Mouse (Mus musculus) ES-Bruce4 (cell line): ENCODE data around the gene Ly75. TPM values are rescaled to one million over a fixed set of nuclear protein-coding genes. Genes with fewer than 3 reads are reported as not detected.

Experiments
- H3K27ac ChIP-seq: 2 replicates; pipeline ENCODE4 v1.5.1; 2012; ENCODE audit warnings: low read length, inconsistent platforms; ENCODE audit not compliant: insufficient read depth
- H3K27me3 ChIP-seq: 2 replicates; pipeline ENCODE4 v1.6.1; 2012; ENCODE audit warnings: mild to moderate bottlenecking, low read length, inconsistent platforms; ENCODE audit not compliant: control insufficient read depth, poor library complexity, insufficient read depth, severe bottlenecking
- H3K36me3 ChIP-seq: 2 replicates; pipeline ENCODE4 v1.6.1; 2012; ENCODE audit warnings: inconsistent platforms, mild to moderate bottlenecking, low read length, moderate library complexity; ENCODE audit not compliant: control insufficient read depth, poor library complexity, insufficient read depth, severe bottlenecking
- H3K4me1 ChIP-seq: one replicate; pipeline ENCODE4 v1.8.1; 2011; ENCODE audit warnings: low read length; ENCODE audit not compliant: control insufficient read depth, insufficient read depth
- H3K4me3 ChIP-seq: 2 replicates; pipeline ENCODE4 v1.5.1; 2011; ENCODE audit warnings: low read depth, mild to moderate bottlenecking, low read length
- H3K9ac ChIP-seq: 2 replicates; pipeline ENCODE4 v1.6.1; 2012; ENCODE audit warnings: low read depth, mild to moderate bottlenecking, inconsistent platforms; ENCODE audit not compliant: poor library complexity, severe bottlenecking
- H3K9me3 ChIP-seq: replicated peaks from 2 replicates; pipeline ENCODE4 v1.6.1; 2012; ENCODE audit warnings: mild to moderate bottlenecking, low read length, inconsistent platforms; ENCODE audit not compliant: control insufficient read depth, poor library complexity, insufficient read depth, severe bottlenecking
- CTCF ChIP-seq: IDR thresholded peaks from one replicate; pipeline ENCODE4 v1.8.1; 2011; ENCODE audit warnings: low read depth, low read length
- EP300 ChIP-seq: IDR thresholded peaks from 2 replicates; pipeline ENCODE4 v1.6.1; 2011; ENCODE audit warnings: low read depth, low read length; ENCODE audit not compliant: insufficient read depth
- POLR2A ChIP-seq: IDR thresholded peaks from one replicate; pipeline ENCODE4 v1.8.1; 2011; ENCODE audit warnings: low read length; ENCODE audit not compliant: insufficient read depth
- polyA plus RNA-seq: library from polyadenylated mRNA; stranded (reverse); fragments of >200 nt; gene quantifications from 2 replicates; pipeline ENCODE4 v1.2.4, GENCODE M21; 2011; ENCODE audit warnings: low read depth; ENCODE audit not compliant: missing spikeins, insufficient read depth, insufficient read length

The Ly75 gene
- polyA plus RNA-seq, 1 experiment = 10.0 TPM

- Histone ChIP-seq H3K27me3 (no peaks in the 10 kb centered on the region), H3K4me1 (no peaks in the 10 kb centered on the region), H3K9ac (no peak overlapping the region), H3K4me3 (no peak overlapping the region), H3K27ac (no peak overlapping the region), H3K9me3 (no peaks in the 10 kb centered on the region), H3K36me3 (no peaks in the 10 kb centered on the region)
- TF ChIP-seq POLR2A (no peak), CTCF (no peak)
Observed at GRCm38 (mm10) chr2:60401694-60402093, 18.6 kb upstream of the Ly75 start.

- Histone ChIP-seq H3K27me3 (no peaks in the 10 kb centered on the region), H3K9me3 (no peaks in the 10 kb centered on the region), H3K27ac (no peak overlapping the region), H3K4me1 (no peaks in the 10 kb centered on the region), H3K9ac (no peak overlapping the region), H3K36me3 (no peaks in the 10 kb centered on the region), H3K4me3 (no peak overlapping the region)
- TF ChIP-seq POLR2A (no peak), EP300 (no peak), CTCF (no peak)
Observed at GRCm38 (mm10) chr2:60393786-60394185, 10.7 kb upstream of the Ly75 start.

DNA sequence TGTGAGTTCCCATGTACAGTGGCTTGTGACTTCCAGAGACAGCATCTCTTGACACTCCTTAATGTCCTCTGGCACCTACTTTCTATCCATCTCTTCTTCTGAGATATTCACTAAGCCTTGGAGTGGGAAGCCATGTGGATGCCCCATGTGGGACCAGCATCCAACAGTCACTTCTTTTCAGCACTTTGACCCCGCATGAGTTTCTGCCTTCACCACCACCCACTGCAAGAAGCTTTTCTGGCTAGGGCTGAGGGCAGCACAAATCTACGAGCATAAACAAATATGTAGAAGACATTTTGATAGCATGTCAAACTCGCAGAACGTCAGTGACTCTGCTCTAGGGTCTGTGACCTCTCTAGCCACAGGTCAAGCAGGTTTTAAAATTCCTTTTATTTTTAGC, 9.2 kb upstream of the Ly75 start:
- Histone ChIP-seq H3K9ac (no peak overlapping the region), H3K9me3 (no peaks in the 10 kb centered on the region)
- TF ChIP-seq EP300 (no peak), CTCF (no peak), POLR2A (no peak)

GRCm38 (mm10) chr2:60387363-60387762, 4.3 kb upstream of the Ly75 start:
- no peaks in the 10 kb centered on the region for H3K9me3 ChIP-seq

More for the DNA sequence above, 9.2 kb upstream of the Ly75 start:
- no peak overlapping the region for H3K27ac ChIP-seq
- H3K27me3 ChIP-seq = no peaks in the 10 kb centered on the region
- H3K4me3 ChIP-seq = no peak overlapping the region
- H3K4me1 ChIP-seq = no peaks in the 10 kb centered on the region
- no peaks in the 10 kb centered on the region for H3K36me3 ChIP-seq

DNA sequence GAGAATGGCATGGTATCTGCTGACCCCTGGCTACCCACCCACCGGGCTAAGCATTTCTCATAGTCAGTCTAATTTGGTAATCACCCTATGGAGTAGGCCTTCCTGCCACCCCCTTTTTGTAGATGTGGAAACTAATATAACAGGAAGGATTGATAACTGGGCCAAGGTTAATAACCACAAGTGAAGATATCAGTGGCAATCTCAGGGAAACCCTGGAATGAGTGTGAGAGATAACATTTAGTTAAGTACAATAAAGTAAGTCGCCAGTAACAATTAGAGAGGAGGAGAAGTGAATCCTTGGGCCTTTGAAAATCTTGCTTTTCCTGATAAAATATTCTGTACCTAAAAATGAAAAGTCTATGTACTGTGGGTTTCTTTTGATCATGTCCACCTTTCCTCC, 3.7 kb upstream of the Ly75 start:
- Histone ChIP-seq H3K9me3 (no peaks in the 10 kb centered on the region), H3K27ac (no peak overlapping the region), H3K4me3 (no peak overlapping the region), H3K9ac (no peak overlapping the region), H3K27me3 (no peaks in the 10 kb centered on the region), H3K4me1 (peaks cover 2% of the 10 kb centered on the region), H3K36me3 (no peaks in the 10 kb centered on the region)
- TF ChIP-seq EP300 = no peak
- no peak for TF ChIP-seq POLR2A
- TF ChIP-seq CTCF = no peak

More at GRCm38 (mm10) chr2:60387363-60387762, 4.3 kb upstream of the Ly75 start:
- no peak overlapping the region for H3K9ac ChIP-seq
- no peaks in the 10 kb centered on the region for H3K27me3 ChIP-seq
- peaks cover 2% of the 10 kb centered on the region for H3K4me1 ChIP-seq
- no peak overlapping the region for H3K27ac ChIP-seq
- H3K36me3 ChIP-seq = no peaks in the 10 kb centered on the region
- H3K4me3 ChIP-seq = no peak overlapping the region
- TF ChIP-seq POLR2A (no peak), CTCF (no peak), EP300 (no peak)

DNA sequence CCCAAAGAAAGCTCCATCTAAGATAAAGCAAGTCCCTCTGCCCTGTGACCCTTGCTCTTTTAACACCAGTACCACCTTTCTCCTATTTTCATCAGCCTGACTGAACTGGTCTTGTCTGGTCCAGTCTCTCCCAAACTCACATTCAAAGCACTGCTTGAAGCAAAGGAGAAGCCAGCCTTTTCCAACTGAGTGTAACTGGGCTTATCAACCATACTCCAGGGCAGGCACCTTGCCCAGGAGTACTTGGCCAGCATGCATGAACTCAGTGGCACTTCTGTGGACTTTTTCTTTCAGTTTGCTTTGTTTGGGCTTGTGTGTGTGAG, 1.6 kb upstream of the Ly75 start:
- no peaks in the 10 kb centered on the region for H3K27me3 ChIP-seq
- H3K27ac ChIP-seq = peak overlapping the region; percentile 56

More for the DNA sequence above, 1.6 kb upstream of the Ly75 start:
- no peaks in the 10 kb centered on the region for H3K9me3 ChIP-seq
- H3K4me3 ChIP-seq = no peak overlapping the region
- no peak for TF ChIP-seq POLR2A
- TF ChIP-seq EP300 = no peak
- TF ChIP-seq CTCF = no peak
- H3K36me3 ChIP-seq = no peaks in the 10 kb centered on the region
- no peak overlapping the region for H3K9ac ChIP-seq
- peaks cover 2% of the 10 kb centered on the region for H3K4me1 ChIP-seq
